8 mouse cellular contexts compared by ENCODE assay signal in genomic region chr5:73480700-73481099, GRCm38 (mm10). TPM values are rescaled to one million over a fixed set of nuclear protein-coding genes. Genes with fewer than 3 reads are reported as not detected.
DNase-seq lines count a peak whose midpoint lies in the region; ATAC-seq lines count a peak whose summit lies in the region.

Gene Dcun1d4, plus strand, starts transcription at chr5:73481000.

- WGBS in heart, embryonic 12.5 days, result 71% methylated on average over 7 of the region's 7 CpGs
- 76% methylated on average over 7 of the region's 7 CpGs for WGBS in stomach, embryonic 16.5 days
- 64% methylated on average over 7 of the region's 7 CpGs for WGBS in liver, embryonic 12.5 days (ENCODE audit: insufficient replicate concordance)

- H3K27me3 ChIP-seq in heart, embryonic 12.5 days (replicated peaks), result no peaks in the 10 kb centered on the region
- no peaks in the 10 kb centered on the region for H3K27me3 ChIP-seq in stomach, embryonic 16.5 days (ENCODE audit: control insufficient read depth, insufficient read depth, low read length)
- H3K27me3 ChIP-seq in liver, embryonic 12.5 days (replicated peaks), result no peaks in the 10 kb centered on the region

- no peak for DNase-seq in gastrocnemius, postnatal 4 days (ENCODE audit: low spot score in 2 of 2)
- DNase-seq in gastrocnemius, postnatal 10 days, result no peak
- DNase-seq in adrenal gland, adult 2 months, result no peak
- no peak for DNase-seq in left cerebral cortex, adult 8-10 months (ENCODE audit: low spot score in 2 of 2)
- no peak for DNase-seq in kidney, postnatal 10 days

- H3K4me3 ChIP-seq in heart, embryonic 12.5 days, result no peak within 1 kb of the TSS
- H3K4me3 ChIP-seq in stomach, embryonic 16.5 days (replicated peaks; ENCODE audit: low read length), result no peak within 1 kb of the TSS
- H3K4me3 ChIP-seq in liver, embryonic 12.5 days, result no peak within 1 kb of the TSS

- no peaks in the 10 kb centered on the region for H3K4me1 ChIP-seq in heart, embryonic 12.5 days (replicated peaks)
- no peaks in the 10 kb centered on the region for H3K4me1 ChIP-seq in stomach, embryonic 16.5 days (ENCODE audit: control insufficient read depth, insufficient read depth, low read length)
- H3K4me1 ChIP-seq in liver, embryonic 12.5 days, result no peaks in the 10 kb centered on the region

- no peak for ATAC-seq in heart, embryonic 12.5 days (ENCODE audit: insufficient number of reproducible peaks, low FRiP score)
- no peak for ATAC-seq in stomach, embryonic 16.5 days (ENCODE audit: insufficient read depth, low FRiP score)
- no peak for ATAC-seq in liver, embryonic 12.5 days

- no peak within 1 kb of the TSS for H3K9ac ChIP-seq in heart, embryonic 12.5 days
- H3K9ac ChIP-seq in stomach, embryonic 16.5 days (ENCODE audit: low read length), result no peak within 1 kb of the TSS
- no peak within 1 kb of the TSS for H3K9ac ChIP-seq in liver, embryonic 12.5 days

- H3K9me3 ChIP-seq in heart, embryonic 12.5 days (replicated peaks), result no peaks in the 10 kb centered on the region
- H3K9me3 ChIP-seq in stomach, embryonic 16.5 days (replicated peaks; ENCODE audit: control insufficient read depth, low read length), result no peaks in the 10 kb centered on the region
- no peaks in the 10 kb centered on the region for H3K9me3 ChIP-seq in liver, embryonic 12.5 days (replicated peaks)

- no peak within 1 kb of the TSS for H3K4me2 ChIP-seq in heart, embryonic 12.5 days
- no peak within 1 kb of the TSS for H3K4me2 ChIP-seq in stomach, embryonic 16.5 days (ENCODE audit: low read depth, low read length)
- no peak within 1 kb of the TSS for H3K4me2 ChIP-seq in liver, embryonic 12.5 days

- H3K27ac ChIP-seq in heart, embryonic 12.5 days (ENCODE audit: poor library complexity, severe bottlenecking), result no peak within 1 kb of the TSS
- H3K27ac ChIP-seq in stomach, embryonic 16.5 days (ENCODE audit: low read length), result no peak within 1 kb of the TSS
- no peak within 1 kb of the TSS for H3K27ac ChIP-seq in liver, embryonic 12.5 days

- H3K36me3 ChIP-seq in heart, embryonic 12.5 days, result no peaks in the 10 kb centered on the region
- H3K36me3 ChIP-seq in stomach, embryonic 16.5 days (ENCODE audit: control insufficient read depth, insufficient read depth, low read length), result no peaks in the 10 kb centered on the region
- no peaks in the 10 kb centered on the region for H3K36me3 ChIP-seq in liver, embryonic 12.5 days

RNA-seq across cellular contexts. Expression of gene Dcun1d4, which starts in this region (rescaled TPM):
- total RNA-seq in gastrocnemius, postnatal 4 days (2021), result 10 to 100 TPM; 13.2 to 17.5 TPM
- 10 to 100 TPM in 1 of 2 experiments, 1 to 10 TPM in 1; 8.7 to 12.0 TPM for total RNA-seq in gastrocnemius, postnatal 10 days (2021)
- 10 to 100 TPM; 39.8 to 49.4 TPM for total RNA-seq in adrenal gland, adult 2 months (2021)
- 2.3 and 3.5 TPM in 2 replicates for polyA plus RNA-seq in adrenal gland, adult 2 months (2012; rRNA removed)
- 21.3 and 23.5 TPM in 2 replicates for polyA plus RNA-seq in heart, embryonic 12.5 days (2016; fragmentation: Nextera tagmentation; extraction: Ambion mirVana)
- 100 to 1,000 TPM; 126 to 143 (median 129) TPM for total RNA-seq in left cerebral cortex, adult 8-10 months (2022)
- 19.3 and 20.7 TPM in 2 replicates for polyA plus RNA-seq in stomach, embryonic 16.5 days (2015; fragmentation: Nextera tagmentation; extraction: Ambion mirVana)
- 5.5 and 6.4 TPM in 2 replicates for polyA plus RNA-seq in liver, embryonic 12.5 days (2016; fragmentation: Nextera tagmentation; extraction: Ambion mirVana)
